Mouse (Mus musculus): Measurements from ENCODE around the gene Dtx4.

Gene Dtx4

GRCm38 (mm10) chr19:12466204-12466603 lies 35.0 kb downstream of the Dtx4 start:
- DNase-seq (ENCODE audit: low spot score in 2 of 2) = peak; percentile 66 to 79

GRCm38 (mm10) chr19:12465530-12466144 lies 35.6 kb downstream of the Dtx4 start:
- no peak for DNase-seq (ENCODE audit: low spot score in 2 of 2)

- no peak for DNase-seq (ENCODE audit: low spot score in 2 of 2)
These were observed 36.6 kb downstream of the Dtx4 start for GRCm38 (mm10) chr19:12464674-12465073.

GRCm38 (mm10) chr19:12464127-12464526 lies 37.1 kb downstream of the Dtx4 start:
- no peak for DNase-seq (ENCODE audit: low spot score in 2 of 2)

- DNase-seq (ENCODE audit: low spot score in 2 of 2) = no peak
These were observed 37.6 kb downstream of the Dtx4 start for GRCm38 (mm10) chr19:12463722-12464035.

GRCm38 (mm10) chr19:12462851-12463721 lies 38.2 kb downstream of the Dtx4 start:
- no peak for DNase-seq (ENCODE audit: low spot score in 2 of 2)

- DNase-seq (ENCODE audit: low spot score in 2 of 2) = peak in 1 of 2 experiments; percentile 45
These were observed 40.7 kb downstream of the Dtx4 start, which contains the start of gene Mpeg1 for GRCm38 (mm10) chr19:12460282-12461249. Gene Mpeg1, plus strand, starts transcription at chr19:12460779.

- DNase-seq (ENCODE audit: low spot score in 2 of 2) = no peak
These were observed 41.7 kb downstream of the Dtx4 start for GRCm38 (mm10) chr19:12459516-12459915.

GRCm38 (mm10) chr19:12457401-12458066 lies 43.7 kb downstream of the Dtx4 start:
- DNase-seq (ENCODE audit: low spot score in 2 of 2) = peak; percentile 85

- DNase-seq (ENCODE audit: low spot score in 2 of 2) = peak in 1 of 2 experiments; percentile 17
These were observed 56.2 kb downstream of the Dtx4 start for GRCm38 (mm10) chr19:12445014-12445413.

- DNase-seq (ENCODE audit: low spot score in 2 of 2) = no peak
These were observed 58.7 kb downstream of the Dtx4 start for GRCm38 (mm10) chr19:12442560-12442959.

- DNase-seq (ENCODE audit: low spot score in 2 of 2) = peak; percentile 32 to 44
These were observed 61.0 kb downstream of the Dtx4 start for GRCm38 (mm10) chr19:12440103-12440725.

- DNase-seq (ENCODE audit: low spot score in 2 of 2) = no peak
These were observed 61.7 kb downstream of the Dtx4 start for GRCm38 (mm10) chr19:12439581-12439980.

GRCm38 (mm10) chr19:12435750-12436524 lies 65.3 kb downstream of the Dtx4 start:
- peak; percentile 19 to 39 for DNase-seq (ENCODE audit: low spot score in 2 of 2)

GRCm38 (mm10) chr19:12435011-12435416 lies 66.2 kb downstream of the Dtx4 start:
- DNase-seq (ENCODE audit: low spot score in 2 of 2) = peak; percentile 54 to 58

GRCm38 (mm10) chr19:12433033-12433432 lies 68.2 kb downstream of the Dtx4 start:
- DNase-seq (ENCODE audit: low spot score in 2 of 2) = peak; percentile 60 to 66

- DNase-seq (ENCODE audit: low spot score in 2 of 2) = no peak
These were observed 73.6 kb downstream of the Dtx4 start, which contains the start of gene Pfpl for GRCm38 (mm10) chr19:12427605-12428004. Gene Pfpl, plus strand, starts transcription at chr19:12427905.

- peak; percentile 35 to 51 for DNase-seq (ENCODE audit: low spot score in 2 of 2)
These were observed 74.2 kb downstream of the Dtx4 start for GRCm38 (mm10) chr19:12427101-12427500.

GRCm38 (mm10) chr19:12421680-12422079 lies 79.6 kb downstream of the Dtx4 start:
- DNase-seq (ENCODE audit: low spot score in 2 of 2) = no peak

- no peak for DNase-seq (ENCODE audit: low spot score in 2 of 2)
These were observed 80.7 kb downstream of the Dtx4 start for GRCm38 (mm10) chr19:12420555-12420954.

Measured in spleen, postnatal 36 days (tissue).